19 mouse cellular contexts compared by ENCODE assay signal in genomic region chr6:86305680-86306079, GRCm38 (mm10).
"Had no signal": no experiment of that assay in that cellular context is flagged by ENCODE, and none has a peak within 500 bp of the region (broad histone marks: within the 10 kb centered on the region; RNA-seq: fewer than 3 reads in every experiment).

No protein-coding gene starts in this region.

- H3K9me3 ChIP-seq: midbrain, embryonic 12.5 days; midbrain, embryonic 15.5 days; neural tube, embryonic 12.5 days; neural tube, embryonic 15.5 days had no signal

- H3K36me3 ChIP-seq: midbrain, embryonic 12.5 days; midbrain, embryonic 15.5 days; neural tube, embryonic 12.5 days; neural tube, embryonic 15.5 days had no signal

- DNase-seq: kidney, adult 2 months; kidney, postnatal 25 days; layer of hippocampus, adult 9-11 months; lung, embryonic 14.5 days; right cerebral cortex, adult 18-20 months; right cerebral cortex, postnatal 14 days; right cerebral cortex, postnatal 4 days; thymus, adult 2 months; thymus, postnatal 14 days had no signal

- H3K4me2 ChIP-seq: lung, embryonic 14.5 days; midbrain, embryonic 12.5 days; midbrain, embryonic 15.5 days; neural tube, embryonic 12.5 days; neural tube, embryonic 15.5 days had no signal

- H3K27me3 ChIP-seq: midbrain, embryonic 12.5 days; midbrain, embryonic 15.5 days; neural tube, embryonic 12.5 days; neural tube, embryonic 15.5 days had no signal

- H3K27ac ChIP-seq: kidney, postnatal 0 days; layer of hippocampus, adult 2 months; macrophage; midbrain, embryonic 12.5 days; midbrain, embryonic 15.5 days; neural tube, embryonic 12.5 days; neural tube, embryonic 15.5 days; stomach, postnatal 0 days had no signal

- H3K4me1 ChIP-seq: midbrain, embryonic 15.5 days; neural tube, embryonic 12.5 days; neural tube, embryonic 15.5 days had no signal

- H3K4me3 ChIP-seq: layer of hippocampus, adult 2 months; midbrain, embryonic 12.5 days; midbrain, embryonic 15.5 days; neural tube, embryonic 12.5 days; neural tube, embryonic 15.5 days had no signal

- H3K9ac ChIP-seq: lung, embryonic 14.5 days; midbrain, embryonic 12.5 days; midbrain, embryonic 15.5 days; neural tube, embryonic 12.5 days; neural tube, embryonic 15.5 days had no signal

- ATAC-seq: intestine, postnatal 0 days; lung, postnatal 0 days; midbrain, embryonic 15.5 days had no signal
